Mouse (Mus musculus) embryo, embryonic 11 days (tissue): ENCODE measurements at regions not wholly inside any gene's neighbourhood (a gene's known extent, or its start where the extent isn't known, plus 50 kb on each side); places are given as distances from the start of the nearest gene placed in this dataset.
A peak's percentile ranks its signal among the peaks of the same experiment; 100 is the strongest.
"Not testable (repeated sequence)": the region's sequence is repeated elsewhere in the genome, so short reads cannot be mapped to it uniquely, and the experiment has no call there.

Source experiments
- DNase-seq: peaks from one replicate; pipeline ENCODE4 v3.0.0-alpha.2; 2015

DNA sequence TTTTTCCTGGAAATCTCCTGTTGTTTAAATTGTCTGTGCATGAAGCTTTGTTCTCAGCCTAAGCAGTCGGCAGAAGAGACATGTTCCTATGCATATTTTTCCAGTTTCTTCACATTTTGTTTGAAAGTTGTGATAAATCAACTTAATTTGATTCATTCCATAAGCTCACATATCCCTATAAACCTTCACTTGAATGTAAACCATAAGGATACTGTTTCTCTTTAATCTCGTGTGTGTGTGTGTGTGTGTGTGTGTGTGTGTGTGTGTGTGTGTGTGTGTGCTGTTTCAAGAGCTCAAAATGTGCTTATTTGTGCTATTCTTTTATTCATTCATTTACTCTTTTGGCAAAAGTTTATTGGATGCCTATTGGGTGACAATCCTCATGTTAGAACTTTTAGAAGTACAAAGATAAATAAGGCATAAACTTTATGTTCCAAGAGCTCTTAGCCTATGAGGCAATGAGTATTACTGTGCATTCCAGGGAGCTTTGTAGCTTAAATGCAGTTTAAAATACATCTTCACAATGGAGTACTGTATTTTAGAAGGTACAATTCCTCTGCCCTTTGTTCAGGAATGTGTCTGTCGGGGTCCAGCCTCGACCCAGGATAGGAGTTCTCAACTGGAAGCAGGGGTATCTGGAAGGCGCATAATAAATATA is 229.4 kb upstream of the Dcbld2 start:
- DNase-seq, result no peak

DNA sequence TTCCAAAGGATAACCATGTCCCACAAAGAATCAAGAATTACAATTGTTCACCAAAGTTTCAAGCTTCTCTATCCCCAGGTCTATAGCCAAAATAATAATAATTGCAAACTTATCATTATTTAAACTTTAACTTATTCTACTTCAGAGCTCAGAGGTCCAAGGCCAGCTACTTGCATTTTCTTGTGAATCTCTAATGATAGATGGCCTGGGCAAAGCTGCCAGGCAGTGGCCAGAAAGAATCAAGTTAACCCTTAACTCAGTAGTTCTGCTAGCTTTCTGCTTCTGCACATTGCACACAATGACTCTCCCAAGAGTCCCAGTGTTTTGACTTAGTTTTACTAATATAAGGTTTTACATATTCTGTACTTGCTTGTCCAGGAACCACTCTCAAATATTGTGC is 228.3 kb upstream of the Dcbld2 start:
- not testable (repeated sequence) for DNase-seq

DNA sequence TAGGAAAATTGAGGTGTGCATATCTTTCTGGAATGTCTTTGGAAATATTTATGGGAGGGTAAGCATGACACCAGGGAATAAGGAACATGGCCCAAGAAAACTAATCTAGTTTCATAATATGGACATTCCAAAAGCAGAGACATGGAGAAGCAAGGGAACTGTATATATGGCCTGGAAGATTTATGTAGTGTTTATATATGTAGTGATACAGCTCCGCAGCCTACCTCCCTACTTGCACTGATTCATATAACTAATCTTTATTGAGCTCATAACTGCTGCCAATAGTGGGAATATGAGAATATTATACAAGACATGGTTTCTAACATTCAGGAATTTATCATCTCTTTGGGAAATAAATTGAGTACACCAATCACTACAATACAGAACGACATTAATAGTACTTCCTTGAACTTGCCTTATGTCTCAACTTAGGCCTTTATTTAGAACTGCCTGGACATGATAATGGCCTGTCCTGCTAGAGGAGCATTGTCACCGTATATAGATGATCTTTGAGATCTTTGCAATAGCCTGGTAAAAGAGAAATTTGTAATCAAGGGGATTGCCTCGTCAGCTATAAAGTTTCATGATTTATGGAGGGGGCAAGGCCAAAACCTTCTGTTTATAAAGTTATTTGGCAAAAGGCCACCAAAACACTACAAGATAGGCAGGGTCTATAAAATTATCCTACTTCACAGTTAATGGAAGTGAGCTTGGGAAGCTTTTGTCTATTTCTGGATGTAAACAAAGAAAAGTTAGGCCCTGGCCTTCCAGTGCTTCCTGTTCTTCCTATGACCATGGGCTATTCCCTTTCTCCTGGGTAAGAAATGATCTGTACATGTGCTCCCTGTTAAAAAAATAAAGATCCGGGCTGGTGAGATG is 213.4 kb upstream of the Dcbld2 start:
- DNase-seq, result no peak

DNA sequence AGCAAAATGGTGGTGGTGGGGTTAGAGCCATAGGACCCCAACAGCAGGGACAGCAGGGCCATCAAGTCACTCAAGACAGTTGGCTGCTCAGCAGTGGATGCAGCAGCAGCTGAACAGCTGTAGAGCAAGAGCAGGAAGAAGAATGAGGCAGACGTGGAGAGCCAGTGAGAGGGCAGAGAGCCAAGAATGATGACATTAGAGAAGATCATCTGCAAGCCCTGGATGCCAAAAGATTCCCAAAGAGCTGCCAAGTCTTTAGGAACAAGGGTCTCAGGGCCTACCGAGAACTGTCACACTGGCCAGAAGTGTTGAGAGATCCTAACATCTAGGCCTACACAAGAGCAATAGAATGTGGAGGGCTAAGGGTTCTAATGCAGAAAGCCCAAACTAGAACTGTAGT is 196.4 kb upstream of the Dcbld2 start:
- no peak for DNase-seq

DNA sequence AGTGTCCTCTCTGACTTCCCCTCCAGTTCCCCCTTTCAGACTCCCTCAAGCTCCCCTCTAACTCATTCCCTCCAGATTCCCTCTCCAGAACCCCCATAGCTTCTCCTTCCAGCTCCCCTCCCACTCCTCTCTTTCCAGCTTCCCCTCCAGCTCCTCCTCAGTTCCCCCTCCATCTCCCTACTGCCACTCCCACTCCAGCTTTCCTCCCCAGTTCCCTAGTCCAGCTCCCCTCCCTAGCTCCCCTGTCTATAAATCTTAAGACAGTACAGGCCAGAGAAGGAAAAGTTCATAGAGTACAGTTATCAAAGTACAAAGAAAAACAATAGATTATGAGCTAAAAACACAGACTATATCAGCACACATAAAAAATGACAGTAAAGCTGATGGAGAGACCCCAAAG is 173.6 kb upstream of the Dcbld2 start:
- no peak for DNase-seq

DNA sequence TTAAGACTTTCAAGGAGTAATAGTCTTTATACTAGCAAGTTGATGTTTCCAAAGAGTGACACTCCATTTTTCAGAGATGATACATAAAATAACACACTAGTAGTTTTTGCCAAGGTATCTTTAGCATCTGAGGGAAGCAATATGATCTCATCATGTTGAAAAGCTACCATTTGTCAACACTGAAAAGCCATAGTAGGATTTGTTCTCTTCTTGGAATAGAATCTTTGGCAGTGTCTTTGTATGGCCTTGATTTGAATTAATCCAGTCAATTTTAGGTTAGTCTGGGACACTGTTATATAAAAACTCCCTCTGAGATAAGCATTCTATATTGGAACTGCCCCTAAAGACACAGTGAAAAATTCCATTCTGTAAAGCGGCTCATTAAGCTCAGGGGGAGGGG is 171.4 kb upstream of the Dcbld2 start:
- no peak for DNase-seq

DNA sequence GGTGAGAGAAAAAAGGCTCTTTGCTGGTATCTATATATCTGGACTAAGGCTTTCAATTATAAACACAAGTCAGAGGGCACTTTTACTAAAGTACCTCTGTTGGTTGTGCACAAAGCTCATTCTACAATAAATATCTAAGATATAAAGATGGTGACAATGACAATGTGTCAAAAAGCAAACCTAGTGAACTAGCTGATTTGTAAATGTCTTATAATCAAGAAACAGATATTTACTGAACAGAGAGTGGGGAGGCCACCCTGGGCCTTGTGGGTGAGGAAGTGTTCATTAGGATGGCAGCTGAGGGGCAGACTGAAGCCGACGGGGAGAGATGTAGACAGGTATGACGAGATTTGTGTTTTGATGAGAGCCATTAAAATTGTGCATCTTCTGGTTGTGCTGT is 132.0 kb upstream of the Dcbld2 start:
- DNase-seq, result no peak

DNA sequence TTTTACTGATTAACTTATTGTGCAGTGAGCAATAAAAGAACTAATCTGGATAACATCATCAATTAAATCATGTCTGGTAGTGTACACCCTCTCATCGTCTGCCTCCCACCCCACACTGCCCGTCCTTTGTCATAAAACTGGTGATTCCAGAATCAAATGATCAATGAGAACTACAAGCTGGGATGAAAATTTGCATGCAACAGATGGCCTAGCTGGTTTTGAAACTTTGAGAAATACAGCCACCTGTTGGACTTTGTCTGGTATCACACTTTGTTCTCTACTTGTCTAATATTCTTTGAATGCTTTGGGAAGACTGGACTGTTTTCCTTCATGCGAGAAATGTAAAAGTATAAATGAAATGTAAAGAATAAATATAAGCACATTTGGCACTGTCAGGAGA is 126.8 kb upstream of the Dcbld2 start:
- peak; percentile 61 for DNase-seq

DNA sequence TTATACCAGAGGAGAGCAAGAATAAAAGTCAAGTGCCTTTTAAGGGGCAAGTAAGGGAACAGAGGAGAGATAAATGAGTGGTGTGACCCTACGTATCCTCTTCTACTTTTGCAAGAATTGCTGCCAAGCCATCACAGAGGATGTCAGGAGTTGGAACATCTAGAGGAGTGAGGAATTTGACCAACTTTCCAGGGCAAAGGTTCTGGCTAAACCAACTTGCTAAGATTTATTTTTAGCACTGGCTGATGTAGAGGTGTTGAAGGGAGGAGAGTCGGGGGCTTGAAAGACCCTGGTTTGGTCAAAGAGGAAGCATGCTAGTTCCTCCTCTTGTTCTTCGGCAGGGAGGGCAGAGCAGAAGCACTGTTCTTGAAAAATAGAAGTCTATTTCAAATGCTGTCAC is 113.8 kb upstream of the Dcbld2 start:
- DNase-seq, result no peak

DNA sequence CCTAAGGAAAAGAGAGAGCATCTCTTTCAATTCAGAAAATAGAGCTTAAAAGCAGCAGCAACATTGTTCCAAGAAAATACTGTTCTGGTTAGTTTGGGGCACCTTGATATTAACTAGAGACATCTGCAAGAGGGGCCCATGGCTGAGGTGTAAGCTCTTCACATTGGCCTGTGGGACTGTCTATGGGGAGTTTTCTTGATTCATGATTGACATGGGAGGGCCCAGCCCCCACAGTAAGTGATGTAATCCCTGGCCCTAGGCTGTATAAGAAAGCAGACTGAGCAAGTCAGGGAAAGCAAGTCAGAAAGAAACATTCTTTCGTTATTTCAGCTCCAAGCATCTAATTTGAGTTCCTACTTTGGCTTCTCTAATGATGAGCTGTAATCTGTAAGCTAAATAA is 113.1 kb upstream of the Dcbld2 start:
- no peak for DNase-seq

DNA sequence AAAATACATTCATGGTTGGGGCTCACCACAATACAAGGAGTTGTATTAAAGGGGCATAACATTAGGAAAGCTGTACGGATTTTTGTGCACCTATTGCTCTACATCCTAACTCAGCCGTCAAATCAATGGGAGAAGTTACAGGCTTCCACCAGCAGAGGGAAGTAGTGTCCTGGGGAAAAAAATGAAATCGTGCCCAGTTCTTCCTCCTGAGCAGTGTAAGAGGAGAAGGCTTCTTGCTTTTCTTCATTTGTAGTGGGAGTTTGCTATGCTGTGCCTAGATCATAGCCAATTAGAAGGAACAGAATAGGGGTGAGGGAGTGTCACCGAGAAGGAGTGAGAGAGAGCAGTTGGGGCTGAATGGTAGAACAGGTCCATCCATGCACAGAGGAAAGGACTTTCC is 108.7 kb upstream of the Dcbld2 start:
- peak; percentile 75 for DNase-seq

DNA sequence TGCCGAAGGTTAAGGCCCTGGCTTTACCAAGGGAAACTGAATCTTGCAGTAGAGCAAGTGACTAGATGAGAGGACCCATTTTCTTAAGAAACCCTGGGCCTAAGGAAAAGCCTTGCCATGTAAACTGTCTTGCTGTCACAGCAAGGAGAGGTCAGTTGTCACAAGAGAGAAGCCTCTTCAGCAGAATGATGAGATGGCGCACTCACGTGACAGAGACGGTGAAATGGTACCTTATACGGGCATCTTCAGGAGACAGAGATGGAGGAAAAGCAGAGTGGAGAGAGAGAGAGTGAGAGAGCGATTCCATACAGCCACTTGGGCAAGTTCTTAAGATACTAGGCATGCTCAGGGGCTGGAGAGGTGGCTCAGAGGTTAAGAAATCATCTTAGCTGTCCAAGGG is 108.1 kb upstream of the Dcbld2 start:
- no peak for DNase-seq

DNA sequence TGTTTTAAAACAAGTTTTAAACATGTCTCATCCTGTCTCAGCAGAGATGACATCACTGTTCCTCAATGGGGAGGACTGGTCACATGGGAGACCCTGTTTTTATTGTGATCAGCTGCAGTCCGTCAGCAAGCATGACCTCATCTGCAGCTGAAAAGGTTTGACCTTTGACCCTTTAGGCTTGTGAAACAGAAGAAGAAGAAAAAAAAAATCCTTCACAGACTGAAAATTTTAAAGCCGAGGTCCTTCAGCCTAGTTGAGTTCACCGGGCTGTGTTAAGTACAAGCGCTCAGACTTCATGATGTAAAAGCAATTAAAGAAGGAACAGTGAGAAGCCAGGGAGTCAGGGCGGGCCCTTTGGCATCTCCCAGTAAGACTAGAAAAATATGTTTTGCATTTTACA is 104.7 kb upstream of the Dcbld2 start:
- peak; percentile 80 for DNase-seq

DNA sequence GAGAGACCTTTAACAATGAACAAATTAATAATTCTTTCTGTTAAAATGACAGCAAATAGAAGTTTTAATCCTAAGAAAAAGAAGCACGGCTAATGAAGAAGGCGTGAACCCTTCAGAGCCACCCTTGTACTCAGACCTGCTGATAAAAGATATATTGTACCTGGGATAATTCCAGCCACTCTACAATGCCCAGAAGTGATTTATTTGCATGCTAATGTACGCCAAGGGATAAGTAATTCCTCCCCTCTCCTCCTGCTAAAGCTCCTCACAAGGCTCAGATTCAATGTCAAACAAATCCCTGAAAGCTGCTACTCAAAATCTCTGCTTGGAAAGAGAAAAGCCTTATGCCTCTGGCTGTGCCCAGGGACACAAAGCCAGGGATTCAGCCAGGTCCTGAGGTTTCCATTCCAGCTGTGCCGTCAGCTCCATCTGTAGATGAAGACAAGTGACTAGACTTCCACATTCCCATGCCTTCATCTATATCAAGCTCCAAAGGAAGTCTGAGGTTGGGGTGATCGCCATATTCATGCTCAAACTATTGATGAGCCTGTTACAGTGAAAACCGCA is 91.3 kb upstream of the Dcbld2 start:
- DNase-seq, result no peak

DNA sequence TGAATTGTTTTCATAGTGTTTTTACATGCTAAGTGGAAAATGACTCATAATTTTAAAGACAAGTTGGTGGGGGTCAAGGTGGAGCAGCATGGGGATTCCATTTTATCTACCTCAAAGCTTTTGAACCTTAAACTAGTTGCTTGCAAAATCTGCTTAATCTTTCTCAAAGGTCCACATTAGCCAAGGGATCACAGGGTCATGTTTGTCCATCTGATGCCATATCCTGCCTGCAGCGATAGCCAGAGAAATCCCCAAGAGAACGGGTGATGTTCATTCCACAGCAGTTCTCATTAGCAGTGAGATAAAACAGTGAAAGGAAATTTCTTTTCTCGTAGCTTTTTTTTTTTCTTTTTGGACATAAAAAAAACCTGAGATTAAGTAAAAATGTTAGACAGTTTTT is 77.2 kb upstream of the Dcbld2 start:
- no peak for DNase-seq

DNA sequence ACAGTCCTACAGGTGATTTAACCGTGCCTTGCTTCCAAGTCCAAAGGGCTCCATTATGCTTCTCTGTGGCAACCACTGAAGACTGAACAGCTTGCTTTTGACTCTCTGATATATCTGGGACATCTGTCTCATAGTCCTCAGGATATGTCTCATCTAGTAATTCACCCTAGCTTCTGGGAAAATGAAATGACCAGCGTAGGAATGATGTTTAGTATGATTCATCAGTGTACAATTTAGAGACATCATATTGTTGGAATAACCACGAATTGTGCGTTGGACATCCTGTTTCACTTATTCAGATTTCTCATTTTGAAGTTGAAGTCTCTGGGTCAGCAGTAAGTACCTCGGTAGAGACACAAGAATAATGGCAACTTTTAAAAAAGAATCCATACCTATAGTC is 64.3 kb upstream of the Dcbld2 start:
- DNase-seq, result no peak

DNA sequence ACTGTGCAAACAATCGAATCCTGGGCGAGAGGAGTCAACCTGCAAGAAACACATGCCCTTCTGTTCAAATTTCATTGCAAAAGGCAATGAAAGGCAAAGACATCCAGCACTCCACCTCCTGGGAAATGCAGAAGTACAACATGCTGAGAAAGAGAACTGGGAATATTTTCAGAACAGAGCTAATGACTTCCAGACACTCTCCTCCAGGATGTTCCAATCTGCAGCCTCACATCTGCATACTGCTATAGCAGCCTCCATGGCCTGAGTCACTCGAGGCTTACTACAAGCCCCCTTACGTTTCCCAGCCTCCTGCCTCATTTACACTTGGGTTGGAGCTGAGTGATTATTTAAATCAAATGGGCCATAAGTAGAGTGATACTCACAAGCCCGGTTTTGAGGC is 58.9 kb upstream of the Dcbld2 start:
- DNase-seq, result peak; percentile 63

DNA sequence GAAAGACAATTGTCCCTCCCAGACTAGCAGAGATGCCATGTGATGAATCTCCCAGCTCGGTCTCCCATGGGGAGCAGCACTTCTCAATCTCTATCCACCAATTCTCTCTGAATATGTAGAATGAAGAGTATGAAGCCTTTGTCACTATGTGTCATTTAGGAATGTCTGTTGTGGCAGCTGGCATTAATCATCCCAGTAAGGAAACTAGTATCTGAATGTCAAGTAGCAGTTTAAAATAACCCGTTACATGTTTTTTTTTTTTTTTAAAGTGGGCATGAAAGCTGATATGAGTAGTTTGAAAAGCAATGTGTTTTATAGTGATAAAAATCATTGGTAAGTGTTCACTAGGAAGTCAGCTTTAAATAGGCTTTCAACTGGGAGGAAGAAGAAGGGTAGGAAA is 58.4 kb upstream of the Dcbld2 start:
- DNase-seq, result no peak

DNA sequence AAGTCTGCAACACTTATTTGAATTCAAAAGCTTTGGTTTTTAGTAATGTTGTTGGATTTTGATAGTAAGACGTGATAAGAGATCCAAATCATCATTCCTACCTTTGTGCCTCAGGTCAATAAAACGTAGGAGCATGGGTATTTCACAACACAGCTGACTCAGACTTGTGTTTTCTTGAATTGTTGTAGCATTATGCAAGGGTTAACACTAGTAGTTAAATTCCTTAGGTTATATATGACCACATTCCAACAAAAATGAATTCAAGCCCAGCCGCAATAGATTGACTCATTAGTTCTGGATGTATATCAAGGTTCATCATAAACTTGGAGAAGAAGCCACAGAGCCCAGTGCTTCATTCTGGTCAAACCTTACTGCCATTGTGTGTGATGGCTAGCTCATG is 56.1 kb upstream of the Dcbld2 start:
- DNase-seq, result no peak

DNA sequence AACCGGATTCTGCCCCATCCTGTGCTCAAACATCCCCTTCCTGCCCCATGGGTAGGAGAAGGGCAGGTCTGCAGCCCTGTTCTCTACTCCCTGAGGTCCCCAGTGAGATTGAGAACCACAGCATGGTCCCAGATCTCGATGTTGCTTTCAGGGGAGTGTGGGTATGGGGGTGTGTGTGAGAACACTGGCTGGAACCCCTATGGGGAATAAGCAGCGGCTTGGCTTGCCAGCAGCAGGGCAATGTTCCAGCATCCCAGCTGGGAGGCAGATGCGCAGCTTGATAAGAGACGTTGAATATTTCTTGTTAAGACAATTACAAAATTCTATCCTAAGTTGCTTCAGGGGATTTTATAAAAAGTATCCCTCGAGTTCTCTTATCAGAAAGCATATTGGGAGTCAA is 53.7 kb upstream of the Dcbld2 start:
- DNase-seq, result no peak
